Mouse (Mus musculus) stomach, postnatal 0 days (tissue): Measurements from ENCODE around the gene Tlr2. TPM values are rescaled to one million over a fixed set of nuclear protein-coding genes. Genes with fewer than 3 reads are reported as not detected.

ENCODE experiments used
- ATAC-seq: fragments of 200-750 bp; cut with Nextera tagmentation; 2 replicates; pipeline ENCODE4 v1.8.0; 2017; ENCODE audit not compliant: low FRiP score, low TSS enrichment
- DNase-seq: peaks from one replicate; pipeline ENCODE4 v3.0.0-alpha.2; 2016; ENCODE audit warnings: low spot score
- H3K27ac ChIP-seq: fragments of 300-500 bp; sonication (generic); replicated peaks from 2 replicates; pipeline ENCODE4 v1.5.1; 2014; ENCODE audit warnings: mild to moderate bottlenecking, control low read depth
- H3K27me3 ChIP-seq: fragments of 300-500 bp; sonication (generic); 2 replicates; pipeline ENCODE4 v1.6.1; 2014; ENCODE audit warnings: low read length; ENCODE audit not compliant: control insufficient read depth, insufficient read depth
- H3K36me3 ChIP-seq: fragments of 300-500 bp; sonication (generic); 2 replicates; pipeline ENCODE4 v1.6.1; 2014; ENCODE audit warnings: low read length, mixed read lengths; ENCODE audit not compliant: control insufficient read depth, insufficient read depth
- H3K4me1 ChIP-seq: fragments of 300-500 bp; sonication (generic); replicated peaks from 2 replicates; pipeline ENCODE4 v1.6.1; 2014; ENCODE audit warnings: antibody characterized with exemption; ENCODE audit not compliant: control insufficient read depth, insufficient read depth
- H3K4me2 ChIP-seq: fragments of 300-500 bp; sonication (generic); replicated peaks from 2 replicates; pipeline ENCODE4 v1.6.1; 2014; ENCODE audit warnings: low read depth, mild to moderate bottlenecking, control low read depth, moderate library complexity
- H3K4me3 ChIP-seq: fragments of 300-500 bp; sonication (generic); 2 replicates; pipeline ENCODE4 v1.5.1; 2014; ENCODE audit warnings: low read depth, low read length, control low read depth
- H3K9ac ChIP-seq: fragments of 300-500 bp; sonication (generic); 2 replicates; pipeline ENCODE4 v1.6.1; 2014; ENCODE audit warnings: mild to moderate bottlenecking, low read length, control low read depth, mixed read lengths
- H3K9me3 ChIP-seq: fragments of 300-500 bp; sonication (generic); 2 replicates; pipeline ENCODE4 v1.6.1; 2016; ENCODE audit warnings: low read length; ENCODE audit not compliant: control insufficient read depth
- CTCF ChIP-seq: IDR thresholded peaks from 2 replicates; pipeline ENCODE4 v1.5.1; 2016; ENCODE audit warnings: antibody characterized with exemption, low read depth, mild to moderate bottlenecking, moderate library complexity
- EP300 ChIP-seq: optimal IDR thresholded peaks from 2 replicates; pipeline ENCODE3; 2016; ENCODE audit warnings: antibody characterized with exemption
- WGBS: fragments of 180-500 bp; shearing (Covaris S2); extraction: QIAGEN DNeasy Blood & Tissue Kit; methylation state at CpG from one replicate; pipeline ENCODE4 v1.1.7; 2014; 5-methylcytosine and 5-hydroxymethylcytosine counted together
- polyA plus RNA-seq: library from polyadenylated mRNA; unstranded; fragments of >200 nt; fragmentation: Nextera tagmentation; extraction: Ambion mirVana; gene quantifications from 2 replicates; pipeline ENCODE4 v1.2.1, GENCODE M21; 2015

The Tlr2 gene
- polyA plus RNA-seq, 1 experiment from 2014 or later, result 8.5 TPM

DNA sequence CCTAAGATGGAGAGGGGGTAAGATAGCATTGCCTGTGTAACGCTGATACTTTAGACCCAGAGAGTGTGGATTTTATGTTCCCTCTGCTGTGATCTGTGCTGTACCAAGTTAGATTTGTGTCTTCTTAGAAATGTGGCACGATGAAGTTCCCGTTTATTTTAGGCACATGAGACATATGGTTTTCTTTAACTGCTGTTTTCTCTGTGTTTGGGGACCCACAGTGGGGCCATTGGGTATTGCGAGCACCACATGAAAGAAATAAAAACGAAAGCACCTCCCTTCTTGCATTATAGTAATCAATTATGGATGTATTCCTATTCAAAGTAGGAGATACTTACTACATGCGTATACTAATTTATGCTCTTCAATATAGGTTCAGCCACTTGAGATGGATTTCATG lies 44.5 kb downstream of the Tlr2 start:
- 65% methylated on average over 6 of the region's 6 CpGs for WGBS
- Histone ChIP-seq H3K9ac (no peak overlapping the region), H3K27ac (no peak overlapping the region), H3K27me3 (no peaks in the 10 kb centered on the region), H3K4me2 (no peak overlapping the region), H3K9me3 (no peaks in the 10 kb centered on the region), H3K4me3 (no peak overlapping the region), H3K36me3 (no peaks in the 10 kb centered on the region), H3K4me1 (no peaks in the 10 kb centered on the region)
- peak; percentile 36 for TF ChIP-seq CTCF
- TF ChIP-seq EP300, result no peak
- no peak for ATAC-seq
- no peak for DNase-seq

DNA sequence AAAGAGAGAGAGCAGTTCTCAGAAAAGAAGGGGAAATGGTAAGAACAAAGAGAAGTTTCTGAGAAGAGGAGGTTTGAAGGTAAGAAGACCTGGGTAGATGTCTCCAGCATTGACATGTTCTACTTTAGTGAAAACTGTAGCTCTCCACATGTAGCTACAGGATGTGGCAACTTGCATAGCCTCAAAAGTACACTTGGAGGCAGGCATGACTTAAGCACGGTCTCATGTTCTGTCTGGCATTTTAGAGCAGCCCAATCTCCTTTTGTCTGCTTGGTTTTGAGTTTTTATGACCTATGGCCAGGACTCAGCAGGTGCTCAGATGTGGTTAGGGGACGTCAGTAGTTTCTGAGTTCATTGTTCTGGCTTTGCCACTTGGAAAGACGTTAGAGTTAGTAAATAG lies 50.1 kb downstream of the Tlr2 start:
- DNase-seq, result no peak
- no peaks in the 10 kb centered on the region for H3K36me3 ChIP-seq
- H3K9ac ChIP-seq, result no peak overlapping the region
- H3K4me1 ChIP-seq, result no peaks in the 10 kb centered on the region
- ATAC-seq, result no peak
- no peaks in the 10 kb centered on the region for H3K9me3 ChIP-seq
- TF ChIP-seq EP300 (no peak), CTCF (no peak)
- H3K4me2 ChIP-seq, result no peak overlapping the region
- no peaks in the 10 kb centered on the region for H3K27me3 ChIP-seq
- no peak overlapping the region for H3K27ac ChIP-seq
- H3K4me3 ChIP-seq, result no peak overlapping the region
- WGBS, result 71% methylated on average over 3 of the region's 3 CpGs

DNA sequence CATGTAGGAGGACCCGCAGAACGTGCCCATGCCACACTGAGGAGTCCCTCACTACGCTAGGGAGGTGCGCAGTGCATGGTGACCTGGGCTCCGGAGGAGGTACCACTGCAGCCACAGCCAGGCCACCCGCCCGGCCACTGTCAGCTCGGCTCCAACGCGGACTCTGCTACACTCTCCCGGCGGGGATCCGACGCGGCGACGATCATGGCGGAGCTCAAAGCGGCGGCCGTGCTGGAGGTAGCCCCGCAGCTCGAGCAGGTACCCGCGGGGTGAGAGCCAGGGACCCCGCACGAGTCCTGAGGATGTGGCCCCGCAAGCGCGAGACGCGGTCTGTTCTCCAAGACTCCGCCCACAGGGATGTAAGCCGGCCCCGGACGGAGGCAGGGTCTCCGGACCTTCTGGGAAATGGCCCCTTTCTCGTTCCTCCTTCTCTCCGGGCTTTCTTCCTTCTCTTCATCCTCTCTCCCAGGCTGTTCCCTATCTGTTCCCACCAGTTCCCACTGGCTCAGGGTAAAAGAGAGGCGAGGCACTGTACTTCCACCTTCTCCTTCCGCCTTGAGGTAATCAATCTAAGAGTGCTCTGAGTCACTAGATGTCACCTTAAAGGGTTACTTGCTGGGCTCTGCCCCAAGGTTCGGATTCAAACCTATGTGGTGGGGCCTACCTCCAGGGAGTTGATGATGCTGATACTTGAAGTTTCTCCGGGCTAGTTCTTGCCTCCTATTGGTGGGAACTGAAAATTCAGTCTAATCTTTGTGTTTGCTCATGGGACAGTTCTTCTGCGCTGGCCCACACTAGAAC lies 51.7 kb downstream of the Tlr2 start:
- TF ChIP-seq EP300 (no peak), CTCF (peak; percentile 56)
- no peaks in the 10 kb centered on the region for H3K4me1 ChIP-seq
- H3K4me2 ChIP-seq, result peak overlapping the region; percentile 96
- H3K27ac ChIP-seq, result peak overlapping the region; percentile 56; the same call in 1 of the 2 replicates
- no peaks in the 10 kb centered on the region for H3K36me3 ChIP-seq
- WGBS, result 2% methylated on average over 41 of the region's 44 CpGs
- H3K9me3 ChIP-seq, result no peaks in the 10 kb centered on the region
- H3K4me3 ChIP-seq, result peak overlapping the region; percentile 65
- H3K9ac ChIP-seq, result peak overlapping the region; percentile 74
- peak; percentile 43 for DNase-seq
- no peaks in the 10 kb centered on the region for H3K27me3 ChIP-seq
- peak; percentile 89 for ATAC-seq

DNA sequence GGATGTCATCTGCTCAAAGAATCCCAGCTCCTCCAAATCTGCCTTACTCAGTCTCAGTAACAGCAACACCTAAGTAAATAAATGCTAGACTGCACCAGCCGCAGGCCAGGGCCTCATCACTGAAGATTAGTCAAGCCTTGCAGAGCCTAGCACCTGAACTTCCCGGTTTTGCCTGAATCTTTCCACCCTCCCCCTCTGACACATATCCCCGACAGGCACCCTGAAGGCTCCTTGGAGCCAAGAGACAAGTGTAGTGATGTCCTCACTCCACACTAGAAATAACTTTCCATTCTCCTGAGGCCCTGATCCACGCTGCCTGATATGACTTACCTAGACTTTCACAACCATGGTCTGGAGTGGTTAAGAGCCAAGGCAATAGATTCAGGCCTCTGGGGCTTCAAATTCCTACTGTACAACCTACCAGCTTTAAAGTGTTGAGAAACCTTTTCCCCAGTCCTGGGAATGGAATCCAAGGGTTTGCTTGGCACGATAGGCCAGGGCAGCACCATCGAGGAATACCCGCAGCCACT lies 53.7 kb downstream of the Tlr2 start:
- Histone ChIP-seq H3K9ac (no peak overlapping the region), H3K4me3 (no peak overlapping the region), H3K4me2 (no peak overlapping the region), H3K4me1 (no peaks in the 10 kb centered on the region), H3K27ac (no peak overlapping the region), H3K27me3 (no peaks in the 10 kb centered on the region), H3K36me3 (no peaks in the 10 kb centered on the region), H3K9me3 (no peaks in the 10 kb centered on the region)
- WGBS, result 80% methylated on average over 7 of the region's 7 CpGs
- TF ChIP-seq EP300 (no peak), CTCF (no peak)
- DNase-seq (no peak), ATAC-seq (no peak)

DNA sequence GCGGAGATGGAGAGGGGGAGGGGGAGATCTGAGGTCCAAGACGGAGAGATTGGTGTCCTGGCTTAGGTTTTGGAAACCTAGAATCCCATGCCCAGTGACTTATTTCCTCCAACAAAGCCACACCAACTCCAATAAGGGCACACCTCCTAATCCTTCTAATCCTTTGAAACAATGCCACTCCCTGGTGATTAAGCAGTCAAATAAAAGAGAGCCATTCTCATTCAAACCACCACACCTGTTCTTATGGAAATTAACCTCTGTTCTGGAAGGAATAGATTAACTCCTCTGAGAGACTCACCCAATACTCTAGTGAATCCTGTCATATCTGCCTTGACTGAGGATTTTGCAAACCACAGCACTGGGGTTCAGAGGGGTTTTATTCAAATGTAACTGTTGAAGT lies 54.5 kb downstream of the Tlr2 start:
- H3K27ac ChIP-seq, result no peak overlapping the region
- no peak overlapping the region for H3K4me3 ChIP-seq
- no peaks in the 10 kb centered on the region for H3K9me3 ChIP-seq
- H3K27me3 ChIP-seq, result no peaks in the 10 kb centered on the region
- ATAC-seq (no peak), DNase-seq (no peak)
- no peaks in the 10 kb centered on the region for H3K4me1 ChIP-seq
- no peak overlapping the region for H3K4me2 ChIP-seq
- H3K9ac ChIP-seq, result no peak overlapping the region
- TF ChIP-seq CTCF, result no peak
- TF ChIP-seq EP300, result no peak
- 81% methylated on average over 2 of the region's 2 CpGs for WGBS
- no peaks in the 10 kb centered on the region for H3K36me3 ChIP-seq

Other genes starting within 250 kb of the Tlr2 start
- gene Sfrp2, start 75.4 kb downstream of the Tlr2 start, polyA plus RNA-seq, result 118 and 122 TPM in 2 replicates
- gene Tmem131l, start 198.4 kb upstream of the Tlr2 start, polyA plus RNA-seq, result 15.5 and 18.3 TPM in 2 replicates